Mouse (Mus musculus): Measurements from ENCODE around the gene Nkx2-4.

Nkx2-4 gene

DNA sequence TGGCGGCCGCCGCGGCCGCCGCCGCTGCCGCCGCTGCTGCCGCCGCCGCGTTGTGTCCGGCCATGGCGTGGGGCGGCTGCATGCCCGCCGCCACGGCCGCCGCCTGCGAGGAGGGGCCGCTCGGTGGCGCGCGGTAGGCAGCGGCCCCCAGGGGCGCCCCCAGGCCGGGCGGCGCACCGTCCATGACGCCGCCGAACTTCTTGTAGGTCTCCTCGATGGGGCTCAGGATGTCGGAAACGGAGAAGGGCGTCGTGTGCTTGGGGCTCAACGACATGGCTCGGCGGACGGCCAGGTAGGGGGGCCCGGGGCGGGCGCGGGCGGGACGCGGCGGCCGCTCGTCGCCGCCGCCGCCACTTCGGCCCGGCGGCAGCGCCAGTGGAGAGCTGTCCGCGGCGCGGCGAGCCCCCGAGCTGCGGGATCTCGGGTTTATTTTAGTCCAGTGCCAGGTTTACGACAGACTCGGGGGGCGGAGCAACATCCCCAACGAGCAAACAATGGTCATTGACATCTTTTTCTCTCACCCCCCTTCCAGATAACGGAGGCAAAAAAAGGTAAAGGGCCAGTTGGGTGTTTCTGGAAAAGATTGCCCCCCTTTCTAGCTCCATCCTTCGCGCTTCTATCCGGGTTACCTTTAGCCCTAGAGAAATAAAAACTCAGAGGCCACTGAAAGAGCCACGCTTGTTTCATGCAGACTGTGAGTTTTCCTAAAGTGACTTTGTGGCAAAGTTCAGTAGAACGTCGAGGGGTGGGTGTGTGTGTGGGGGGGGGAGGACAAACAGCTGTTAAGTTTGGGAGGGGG lies at the start of gene Nkx2-4:
Nkx2-4 (minus strand) TSS at position 374 of the 799 bp plus-strand sequence.
- DNase-seq, result peak; percentile 14 to 15

DNA sequence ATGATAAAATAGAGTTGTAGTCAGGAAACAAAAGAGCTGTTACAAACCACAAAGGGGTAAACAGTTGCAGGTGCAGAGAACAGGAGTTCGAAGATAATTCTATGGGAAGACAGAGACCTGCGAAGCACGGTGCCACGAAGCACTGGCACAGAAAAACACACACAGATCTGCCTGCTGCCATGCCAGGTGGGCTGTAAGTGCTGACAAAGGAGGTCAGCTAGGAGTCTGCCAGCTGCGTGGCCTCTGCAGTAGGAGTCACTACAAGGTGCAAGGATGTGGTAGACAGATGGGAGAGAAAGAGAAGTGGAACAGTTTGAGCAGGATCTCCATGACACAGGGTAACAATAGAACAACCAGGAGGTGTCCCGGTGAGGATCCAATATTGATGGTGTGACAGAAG lies 42.1 kb upstream of the Nkx2-4 start:
- DNase-seq, result no peak

DNA sequence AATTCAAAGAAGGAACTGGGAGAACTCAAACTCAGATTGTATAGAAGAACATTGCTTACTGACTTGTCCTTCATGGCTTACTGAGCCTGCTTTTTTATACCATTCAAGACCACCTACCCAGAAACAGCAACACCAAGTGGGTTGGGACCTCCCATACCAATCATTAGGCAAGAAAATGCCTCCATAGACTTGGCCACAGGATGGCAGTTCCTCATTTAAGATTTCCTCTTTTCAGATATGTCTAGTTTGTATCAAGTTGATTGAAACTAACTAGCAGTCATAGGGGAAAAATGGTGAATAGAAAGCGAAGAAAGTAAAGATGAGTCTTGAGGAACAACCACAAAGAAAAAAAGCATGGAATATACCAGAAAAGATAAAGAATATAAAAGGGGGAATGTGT lies 34.5 kb upstream of the Nkx2-4 start:
- DNase-seq, result no peak

DNA sequence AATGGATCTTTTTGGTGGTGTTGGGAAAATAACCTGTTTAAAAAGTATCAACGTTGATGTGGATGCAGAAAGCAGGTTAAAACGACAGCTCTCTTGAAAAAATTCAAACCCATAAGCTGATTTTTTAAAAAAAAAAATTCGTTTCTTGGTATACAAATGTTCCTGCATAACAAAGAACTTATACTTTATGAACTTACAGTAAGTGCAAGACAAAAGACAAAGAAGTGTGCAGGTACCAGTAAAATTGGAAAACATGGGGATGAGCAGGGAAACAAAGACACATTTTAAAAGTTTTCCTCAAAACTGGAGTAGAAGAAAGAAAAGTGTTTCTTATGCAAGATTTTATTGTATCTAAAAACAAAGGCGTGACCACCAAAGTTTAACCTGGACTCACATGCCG lies 1.2 kb upstream of the Nkx2-4 start:
- no peak for DNase-seq

DNA sequence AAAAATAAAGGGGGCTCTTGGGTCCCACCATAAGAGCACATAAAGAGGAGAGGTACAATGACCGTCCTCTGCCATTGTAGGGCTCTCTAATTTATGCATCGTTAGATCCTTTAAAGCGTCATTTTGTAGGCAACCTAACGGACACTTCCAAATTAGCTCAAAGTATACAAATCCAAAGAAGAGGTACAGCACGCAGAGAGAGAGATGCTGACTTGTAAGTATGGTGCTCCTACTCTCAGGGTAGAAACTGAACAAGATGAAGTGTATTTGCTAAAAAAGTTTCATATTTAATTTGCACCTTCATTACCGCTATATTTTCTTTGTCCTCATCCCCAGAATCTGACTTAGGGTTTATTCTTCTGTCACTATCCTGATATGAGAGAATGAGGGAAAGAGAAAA lies 692 bp upstream of the Nkx2-4 start:
- no peak for DNase-seq

GRCm38 (mm10) chr2:147084366-147085071 lies 726 bp downstream of the Nkx2-4 start:
- peak; percentile 17 to 22 for DNase-seq

GRCm38 (mm10) chr2:147083471-147084365 lies 1.5 kb downstream of the Nkx2-4 start:
- DNase-seq, result peak; percentile 9 to 30

DNA sequence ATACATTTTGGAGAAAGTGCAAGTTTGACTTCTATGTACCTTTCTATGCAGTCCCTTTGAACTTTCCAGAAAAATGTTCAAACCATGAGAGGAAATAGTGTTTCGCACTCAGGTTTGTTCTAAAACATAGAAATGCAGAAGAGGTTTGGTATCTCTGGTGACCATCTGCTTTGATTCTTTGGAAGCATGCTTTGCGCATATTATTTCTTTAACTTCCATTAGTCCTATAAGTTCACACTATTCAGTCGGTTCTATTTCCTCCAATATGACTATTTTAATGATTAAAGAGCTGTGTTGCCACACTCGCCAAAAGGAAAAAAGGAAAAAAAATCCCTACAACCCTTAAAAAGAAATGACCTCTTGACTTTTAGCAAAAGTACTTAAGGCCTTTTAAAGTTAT lies 2.9 kb downstream of the Nkx2-4 start:
- no peak for DNase-seq

DNA sequence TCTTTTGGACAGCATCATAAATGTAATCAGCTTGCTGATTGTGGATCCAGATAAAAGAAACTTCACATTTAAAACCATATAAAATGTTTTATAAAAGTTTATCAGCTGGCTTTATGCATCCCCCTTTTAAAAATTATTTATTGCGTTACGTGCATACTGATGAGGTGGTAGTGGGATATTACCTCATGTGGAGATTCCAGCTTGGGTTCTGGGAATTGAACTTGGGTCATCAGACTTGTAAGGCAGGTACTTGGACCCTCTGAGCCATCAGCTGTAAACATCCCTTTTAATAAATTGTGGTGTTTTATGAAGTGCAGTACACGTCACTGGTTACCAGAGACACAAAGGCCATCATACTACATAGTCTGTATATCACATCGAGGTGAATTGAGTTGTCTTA lies 10.8 kb downstream of the Nkx2-4 start:
- DNase-seq, result no peak

GRCm38 (mm10) chr2:147073962-147074361 lies 11.3 kb downstream of the Nkx2-4 start:
- no peak for DNase-seq

- DNase-seq, result no peak
These were observed 14.9 kb downstream of the Nkx2-4 start for GRCm38 (mm10) chr2:147070305-147070704.

- no peak for DNase-seq
These were observed 16.2 kb downstream of the Nkx2-4 start for GRCm38 (mm10) chr2:147069077-147069476.

DNA sequence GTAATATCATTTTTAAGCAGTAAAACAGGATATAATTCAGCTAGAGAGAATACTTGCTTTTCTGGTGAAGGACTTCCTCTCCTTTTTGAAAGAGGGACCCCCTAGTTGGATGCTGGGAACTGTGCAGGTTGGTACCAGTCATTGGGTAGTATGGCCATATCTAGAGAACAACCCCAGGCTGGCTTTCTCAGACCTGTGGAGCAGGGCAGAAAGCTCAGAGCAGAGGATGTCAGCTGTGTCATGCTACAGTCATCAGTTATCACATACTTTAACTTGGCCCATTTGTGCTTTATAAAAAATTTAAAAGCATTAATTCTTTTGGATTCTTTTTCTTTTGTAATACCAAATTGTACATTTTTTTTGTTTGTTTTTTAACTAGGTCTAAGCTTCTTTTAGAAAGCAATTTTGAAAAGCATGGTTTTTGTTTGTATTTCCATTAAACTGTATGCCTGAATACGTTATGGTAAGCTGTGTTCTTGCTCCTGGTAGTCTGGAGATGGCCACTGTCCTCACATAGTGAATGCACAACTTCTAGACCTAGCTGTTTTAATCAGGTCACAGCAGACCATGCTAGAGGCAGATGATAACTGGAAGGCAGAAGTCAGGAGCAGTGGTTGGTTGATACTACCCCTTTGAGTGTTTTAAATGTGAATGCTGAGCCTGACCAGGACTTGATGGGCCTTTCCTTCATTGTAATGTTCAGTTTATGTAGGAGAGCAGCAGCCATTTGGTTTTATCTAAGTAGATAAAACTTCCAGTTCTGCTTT lies 17.6 kb downstream of the Nkx2-4 start:
- DNase-seq, result no peak

GRCm38 (mm10) chr2:147053229-147053892 lies 31.9 kb downstream of the Nkx2-4 start:
- no peak for DNase-seq

DNA sequence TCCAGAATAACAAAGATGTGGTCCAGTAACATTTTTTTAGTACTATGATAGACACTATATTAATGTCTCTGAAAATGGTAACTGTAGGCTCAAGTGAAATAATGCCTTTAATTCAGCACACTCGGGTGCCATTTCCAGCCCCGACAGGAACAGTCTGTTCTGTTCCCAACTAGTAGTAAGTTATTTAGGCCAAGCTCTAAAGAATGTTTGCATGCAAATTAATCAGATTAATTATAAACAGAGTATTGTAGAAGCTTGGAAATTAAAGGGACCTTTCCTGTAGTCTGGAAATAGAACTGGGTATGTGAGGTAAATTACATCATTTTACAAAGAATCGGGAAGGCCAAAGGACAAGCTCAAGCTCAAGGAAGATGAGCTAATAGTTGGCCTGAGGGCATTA lies 38.2 kb downstream of the Nkx2-4 start:
- no peak for DNase-seq

DNA sequence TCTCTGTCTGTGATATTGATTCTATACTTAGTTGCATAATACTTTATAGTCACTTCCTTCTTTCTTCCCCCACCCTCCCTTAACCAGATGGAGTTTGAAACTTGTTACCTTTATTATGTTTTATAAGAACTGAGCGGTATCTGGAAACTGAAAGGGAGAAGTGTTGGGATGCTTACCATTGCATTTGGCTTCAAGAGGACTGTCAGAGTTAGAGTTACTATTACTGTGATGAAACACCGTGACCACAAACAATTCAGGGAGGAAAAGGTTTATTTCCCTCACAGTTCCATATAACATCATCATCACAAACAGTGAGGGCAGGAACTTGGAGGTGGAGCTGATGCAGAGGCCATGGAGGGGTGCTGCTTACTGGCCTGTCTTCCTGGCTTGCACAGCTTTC lies 49.4 kb downstream of the Nkx2-4 start:
- DNase-seq, result no peak

All from cerebellum, postnatal 14 days (tissue).